Mouse (Mus musculus): ENCODE data around the gene Cbln1.

Gene Cbln1

GRCm38 (mm10) chr8:87469931-87470833 lies 2.2 kb downstream of the Cbln1 start:
- in situ Hi-C loops (cut with MboI, MseI): loop anchor here in 1 of 2 experiments (10.0 kb wide), 1 partner anchor 1825 kb away; no protein-coding TSS in a partner anchor

GRCm38 (mm10) chr8:87468958-87469815 lies 3.2 kb downstream of the Cbln1 start:
- in situ Hi-C loops (cut with MboI, MseI): no loop called here

GRCm38 (mm10) chr8:87468416-87468957 lies 3.9 kb downstream of the Cbln1 start:
- in situ Hi-C loops (cut with MboI, MseI): no loop called here

- in situ Hi-C loops (cut with MboI, MseI): no loop called here
These were observed 4.5 kb downstream of the Cbln1 start for GRCm38 (mm10) chr8:87467906-87468305.

GRCm38 (mm10) chr8:87466936-87467602 lies 5.3 kb downstream of the Cbln1 start:
- in situ Hi-C loops (cut with MboI, MseI): no loop called here

GRCm38 (mm10) chr8:87466335-87466734 lies 6.1 kb downstream of the Cbln1 start:
- in situ Hi-C loops (cut with MboI, MseI): no loop called here

GRCm38 (mm10) chr8:87464446-87464845 lies 8.0 kb downstream of the Cbln1 start:
- in situ Hi-C loops (cut with MboI, MseI): no loop called here

- in situ Hi-C loops (cut with MboI, MseI): no loop called here
These were observed 10.6 kb downstream of the Cbln1 start for GRCm38 (mm10) chr8:87461801-87462200.

- in situ Hi-C loops (cut with MboI, MseI): no loop called here
These were observed 15.5 kb downstream of the Cbln1 start for GRCm38 (mm10) chr8:87456949-87457348.

- in situ Hi-C loops (cut with MboI, MseI): no loop called here
These were observed 19.6 kb downstream of the Cbln1 start for GRCm38 (mm10) chr8:87452815-87453214.

- in situ Hi-C loops (cut with MboI, MseI): no loop called here
These were observed 20.7 kb downstream of the Cbln1 start for GRCm38 (mm10) chr8:87451737-87452136.

- in situ Hi-C loops (cut with MboI, MseI): no loop called here
These were observed 37.8 kb downstream of the Cbln1 start for GRCm38 (mm10) chr8:87434592-87434991.

GRCm38 (mm10) chr8:87427188-87427587 lies 45.2 kb downstream of the Cbln1 start:
- in situ Hi-C loops (cut with MboI, MseI): no loop called here

- in situ Hi-C loops (cut with MboI, MseI): no loop called here
These were observed 47.7 kb downstream of the Cbln1 start for GRCm38 (mm10) chr8:87424706-87425105.

- in situ Hi-C loops (cut with MboI, MseI): no loop called here
These were observed 50.7 kb downstream of the Cbln1 start for GRCm38 (mm10) chr8:87421697-87422096.
